7 mouse cellular contexts compared by ENCODE assay signal in genomic region chr11:95712563-95713224, GRCm38 (mm10). TPM values are rescaled to one million over a fixed set of nuclear protein-coding genes. Genes with fewer than 3 reads are reported as not detected.
DNase-seq lines count a peak whose midpoint lies in the region; TF ChIP-seq lines count a peak whose summit lies in the region.

TSS of gene Zfp652 (plus strand) at chr11:95712673.

- no peak for TF ChIP-seq POLR2A in cortical plate, adult 2 months (IDR thresholded peaks at IDR 0.05; ENCODE audit: extremely low read depth, insufficient read depth, low read length)

- no peak for TF ChIP-seq CTCF in cortical plate, adult 2 months (IDR thresholded peaks at IDR 0.05; ENCODE audit: extremely low read depth, insufficient read depth, low read length)

- peaks cover 1% of the 10 kb centered on the region; the same call in 1 of the 2 replicates for H3K4me1 ChIP-seq in cortical plate, adult 2 months (ENCODE audit: control insufficient read depth, insufficient read depth, low read length)

- peak within 1 kb of the TSS; percentile 95 for H3K4me3 ChIP-seq in cortical plate, adult 2 months (ENCODE audit: insufficient read depth, low read length)

- intact Hi-C loops in left cerebral cortex, postnatal 14 days (cut with DNase I): no loop called here

- peak; percentile 63 for DNase-seq in adipocyte (ENCODE audit: low spot score)
- DNase-seq in gastrocnemius, postnatal 10 days: peak; percentile 78
- peak; percentile 95 for DNase-seq in induced T-regulatory cell, adult 2 months (ENCODE audit: low read depth)
- peak; percentile 69 to 77 for DNase-seq in left cerebral cortex, postnatal 14 days (ENCODE audit: low spot score in 2 of 2)
- DNase-seq in mesoderm, embryonic 11.5 days (ENCODE audit: low read depth, low spot score): peak; percentile 94
- peak; percentile 67 to 69 for DNase-seq in right cerebral cortex, postnatal 36 days (ENCODE audit: low spot score in 2 of 2)

- H3K27ac ChIP-seq in cortical plate, adult 2 months (ENCODE audit: insufficient read depth, low read length): peak within 1 kb of the TSS; percentile 99

RNA-seq across cellular contexts. Expression of gene Zfp652, which starts in this region (rescaled TPM):
- 21.2 and 21.5 TPM in 2 replicates for polyA plus RNA-seq in cortical plate, adult 2 months (2012; rRNA removed)
- total RNA-seq in gastrocnemius, postnatal 10 days (2021): 10 to 100 TPM; 51.1 to 54.5 TPM
- total RNA-seq in left cerebral cortex, postnatal 14 days (2021): 10 to 100 TPM; 40.3 to 40.6 TPM

Comparison
In these comparisons a context has a peak if more than half of its experiments do, and no peak if none do; other contexts are left out.
1. Peak in every context shown above with its lines: DNase-seq, H3K4me3 ChIP-seq and H3K27ac ChIP-seq.